Comparison of ENCODE assay signal across 10 mouse cellular contexts in the genomic region with DNA sequence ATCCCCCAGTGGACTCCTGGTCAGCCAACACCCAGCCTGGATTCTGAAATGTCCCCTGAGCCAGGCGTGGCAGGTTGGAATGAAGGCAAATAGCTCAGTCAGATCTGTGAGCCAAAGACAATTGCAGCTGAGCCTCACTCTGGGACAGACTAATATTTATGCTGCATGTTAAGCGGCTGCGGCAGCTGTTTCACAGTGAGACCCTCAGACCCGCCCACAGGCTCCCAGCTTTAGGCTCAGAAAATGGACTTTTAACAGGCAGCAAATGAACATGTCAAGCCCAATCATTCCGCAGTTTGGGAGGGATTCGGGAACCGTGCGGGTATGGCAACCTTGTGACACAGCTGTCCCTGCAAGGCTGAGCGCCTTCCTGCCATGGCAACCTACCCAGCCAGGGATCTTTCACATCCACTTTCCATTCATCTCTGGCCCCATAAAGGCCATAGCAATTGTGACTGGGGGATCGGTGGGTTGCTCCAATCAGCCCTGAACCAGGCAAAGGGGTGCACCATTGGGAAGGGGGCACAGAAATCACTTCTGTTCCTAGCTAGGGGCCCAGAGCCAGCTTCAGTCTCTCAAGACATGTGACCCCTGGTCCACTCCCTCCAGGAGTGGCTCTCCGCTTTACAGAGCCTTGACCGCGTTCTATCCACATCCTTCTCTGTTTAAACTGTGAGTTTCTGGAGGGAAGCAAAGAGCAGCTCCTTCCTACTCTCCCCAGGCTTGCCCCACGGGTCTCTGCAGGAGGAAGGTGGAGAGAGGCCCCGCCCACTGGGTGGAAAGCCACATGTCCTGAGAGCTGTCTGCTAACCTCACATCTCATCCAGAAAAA. TPM values are rescaled to one million over a fixed set of nuclear protein-coding genes. Genes with fewer than 3 reads are reported as not detected.
DNase-seq lines count a peak whose midpoint lies in the region; ATAC-seq lines count a peak whose summit lies in the region.
"Had no signal": no experiment of that assay in that cellular context is flagged by ENCODE, and none has a peak within 500 bp of the region (broad histone marks: within the 10 kb centered on the region; RNA-seq: fewer than 3 reads in every experiment).

No protein-coding gene starts in this region.

- no peaks in the 10 kb centered on the region for H3K27me3 ChIP-seq in embryonic facial prominence, embryonic 11.5 days (ENCODE audit: control insufficient read depth, insufficient read depth, low read length)
- H3K27me3 ChIP-seq in embryonic facial prominence, embryonic 10.5 days (replicated peaks; ENCODE audit: low read depth, poor library complexity, severe bottlenecking), result 0 out of 2 replicates have a peak, but pooled peaks cover 3% of the 10 kb centered on the region
- H3K27me3 ChIP-seq in hindbrain, embryonic 11.5 days (ENCODE audit: control insufficient read depth, insufficient read depth, low read length), result no peaks in the 10 kb centered on the region
- no peaks in the 10 kb centered on the region for H3K27me3 ChIP-seq in midbrain, embryonic 16.5 days (ENCODE audit: control insufficient read depth, insufficient read depth, low read depth, low read length)
- no peaks in the 10 kb centered on the region for H3K27me3 ChIP-seq in liver, embryonic 11.5 days (replicated peaks; ENCODE audit: control insufficient read depth, insufficient read depth, low read length)

- no peaks in the 10 kb centered on the region for H3K4me1 ChIP-seq in embryonic facial prominence, embryonic 11.5 days (ENCODE audit: control insufficient read depth, insufficient read depth, low read length)
- peaks cover 17% of the 10 kb centered on the region for H3K4me1 ChIP-seq in embryonic facial prominence, embryonic 10.5 days
- 0 out of 2 replicates have a peak, but pooled peaks cover 2% of the 10 kb centered on the region for H3K4me1 ChIP-seq in hindbrain, embryonic 11.5 days (replicated peaks; ENCODE audit: control insufficient read depth, insufficient read depth, low read length)
- H3K4me1 ChIP-seq in midbrain, embryonic 16.5 days (ENCODE audit: control insufficient read depth, insufficient read depth, low read length), result peaks cover 7% of the 10 kb centered on the region; the same call in 1 of the 2 replicates
- H3K4me1 ChIP-seq in liver, embryonic 11.5 days (replicated peaks; ENCODE audit: control insufficient read depth, insufficient read depth, low read length), result no peaks in the 10 kb centered on the region

- H3K36me3 ChIP-seq in embryonic facial prominence, embryonic 11.5 days (replicated peaks; ENCODE audit: control insufficient read depth, insufficient read depth, low read depth, low read length), result no peaks in the 10 kb centered on the region
- no peaks in the 10 kb centered on the region for H3K36me3 ChIP-seq in embryonic facial prominence, embryonic 10.5 days (replicated peaks)
- no peaks in the 10 kb centered on the region for H3K36me3 ChIP-seq in hindbrain, embryonic 11.5 days (ENCODE audit: control insufficient read depth, insufficient read depth, low read length)
- H3K36me3 ChIP-seq in midbrain, embryonic 16.5 days (ENCODE audit: control insufficient read depth, insufficient read depth, low read length), result no peaks in the 10 kb centered on the region
- H3K36me3 ChIP-seq in liver, embryonic 11.5 days (ENCODE audit: control insufficient read depth, insufficient read depth, low read length), result no peaks in the 10 kb centered on the region

- H3K27ac ChIP-seq in embryonic facial prominence, embryonic 11.5 days (replicated peaks; ENCODE audit: low read depth, low read length), result no peak overlapping the region
- H3K27ac ChIP-seq in embryonic facial prominence, embryonic 10.5 days (replicated peaks), result no peak overlapping the region; the same call in 1 of the 2 replicates
- peak overlapping the region; percentile 77; the same call in 1 of the 2 replicates for H3K27ac ChIP-seq in hindbrain, embryonic 11.5 days (ENCODE audit: low read depth, low read length)
- no peak overlapping the region for H3K27ac ChIP-seq in midbrain, embryonic 16.5 days (ENCODE audit: low read length)
- no peak overlapping the region for H3K27ac ChIP-seq in liver, embryonic 11.5 days (ENCODE audit: low read depth, low read length)

- H3K4me2 ChIP-seq in embryonic facial prominence, embryonic 11.5 days (ENCODE audit: low read depth, low read length), result no peak overlapping the region
- no peak overlapping the region for H3K4me2 ChIP-seq in hindbrain, embryonic 11.5 days (replicated peaks; ENCODE audit: low read depth, low read length)
- peak overlapping the region; percentile 22; the same call in 1 of the 2 replicates for H3K4me2 ChIP-seq in midbrain, embryonic 16.5 days (ENCODE audit: low read length)
- H3K4me2 ChIP-seq in liver, embryonic 11.5 days, result no peak overlapping the region

- no peak for DNase-seq in embryonic facial prominence, embryonic 11.5 days (ENCODE audit: low spot score)
- no peak for DNase-seq in embryonic facial prominence, embryonic 10.5 days (ENCODE audit: low spot score)
- DNase-seq in ZHBTc4 (ENCODE audit: low read depth, low spot score), result peak; percentile 36
- DNase-seq in hindbrain, embryonic 11.5 days (ENCODE audit: low spot score), result peak; percentile 72
- no peak for DNase-seq in liver, embryonic 11.5 days (ENCODE audit: low spot score)
- DNase-seq in layer of hippocampus, adult 9-10 months (ENCODE audit: low spot score), result no peak
- DNase-seq in cerebellum, adult 9-10 months, result no peak
- DNase-seq: cerebellum, adult 8-10 months; lung, postnatal 14 days had no signal

- no peak overlapping the region for H3K4me3 ChIP-seq in embryonic facial prominence, embryonic 11.5 days (ENCODE audit: low read depth, low read length)
- H3K4me3 ChIP-seq in embryonic facial prominence, embryonic 10.5 days, result no peak overlapping the region
- no peak overlapping the region for H3K4me3 ChIP-seq in hindbrain, embryonic 11.5 days (ENCODE audit: low read depth, low read length)
- H3K4me3 ChIP-seq in midbrain, embryonic 16.5 days (ENCODE audit: low read depth, low read length), result no peak overlapping the region
- H3K4me3 ChIP-seq in liver, embryonic 11.5 days (ENCODE audit: low read depth, low read length), result no peak overlapping the region

- H3K9me3 ChIP-seq in embryonic facial prominence, embryonic 11.5 days (replicated peaks; ENCODE audit: control insufficient read depth, low read length), result no peaks in the 10 kb centered on the region
- H3K9me3 ChIP-seq in embryonic facial prominence, embryonic 10.5 days, result no peaks in the 10 kb centered on the region
- H3K9me3 ChIP-seq in hindbrain, embryonic 11.5 days (ENCODE audit: control insufficient read depth, low read length), result no peaks in the 10 kb centered on the region
- H3K9me3 ChIP-seq in midbrain, embryonic 16.5 days (replicated peaks; ENCODE audit: control insufficient read depth, low read length, poor library complexity, severe bottlenecking), result no peaks in the 10 kb centered on the region
- H3K9me3 ChIP-seq in liver, embryonic 11.5 days (ENCODE audit: control insufficient read depth, low read length), result no peaks in the 10 kb centered on the region

- 67% methylated on average over 15 of the region's 15 CpGs for WGBS in embryonic facial prominence, embryonic 11.5 days
- WGBS in embryonic facial prominence, embryonic 10.5 days, result 76% methylated on average over 15 of the region's 15 CpGs
- WGBS in hindbrain, embryonic 11.5 days, result 36% methylated on average over 15 of the region's 15 CpGs
- WGBS in midbrain, embryonic 16.5 days, result 30% methylated on average over 15 of the region's 15 CpGs
- WGBS in liver, embryonic 11.5 days, result 74% methylated on average over 15 of the region's 15 CpGs

- ATAC-seq in embryonic facial prominence, embryonic 11.5 days (replicated peaks; ENCODE audit: insufficient number of reproducible peaks, low FRiP score, low TSS enrichment, low read depth), result peak; percentile 40; the same call in 1 of the 2 replicates
- ATAC-seq in hindbrain, embryonic 11.5 days (ENCODE audit: low FRiP score), result peak; percentile 84
- ATAC-seq in midbrain, embryonic 16.5 days, result peak; percentile 83
- no peak for ATAC-seq in liver, embryonic 11.5 days (replicated peaks; ENCODE audit: low FRiP score)

- H3K9ac ChIP-seq in embryonic facial prominence, embryonic 11.5 days (replicated peaks; ENCODE audit: low read length), result no peak overlapping the region
- no peak overlapping the region for H3K9ac ChIP-seq in hindbrain, embryonic 11.5 days (ENCODE audit: low read depth, low read length)
- peak overlapping the region; percentile 32; the same call in 1 of the 2 replicates for H3K9ac ChIP-seq in midbrain, embryonic 16.5 days (ENCODE audit: low read depth, low read length)
- no peak overlapping the region for H3K9ac ChIP-seq in liver, embryonic 11.5 days (ENCODE audit: low read depth, low read length)

RNA-seq across cellular contexts. Expression of gene Cdh5, which starts 39.2 kb away (rescaled TPM):
- polyA plus RNA-seq in embryonic facial prominence, embryonic 11.5 days (2014; fragmentation: Nextera tagmentation; extraction: Ambion mirVana), result 19.7 and 22.9 TPM in 2 replicates
- polyA plus RNA-seq in embryonic facial prominence, embryonic 10.5 days (2016; fragmentation: Nextera tagmentation; extraction: Ambion mirVana), result 15.4 and 15.6 TPM in 2 replicates
- polyA plus RNA-seq in hindbrain, embryonic 11.5 days (2014; fragmentation: Nextera tagmentation; extraction: Ambion mirVana), result 15.5 and 15.9 TPM in 2 replicates
- 9.5 and 11.4 TPM in 2 replicates for polyA plus RNA-seq in midbrain, embryonic 16.5 days (2015; fragmentation: Nextera tagmentation; extraction: Ambion mirVana)
- 17.1 and 19.3 TPM in 2 replicates for polyA plus RNA-seq in liver, embryonic 11.5 days (2014; fragmentation: Nextera tagmentation; extraction: Ambion mirVana)

Comparison
In these comparisons a context has a peak if more than half of its experiments do, and no peak if none do; other contexts are left out.
1. DNase-seq: peak in ZHBTc4 (single experiment) and hindbrain, embryonic 11.5 days (single experiment); none in embryonic facial prominence, embryonic 11.5 days (single experiment), embryonic facial prominence, embryonic 10.5 days (single experiment), liver, embryonic 11.5 days (single experiment), layer of hippocampus, adult 9-10 months (single experiment) and cerebellum, adult 9-10 months (single experiment).